Comparison of ENCODE assay signal across 21 mouse cellular contexts in the genomic region with DNA sequence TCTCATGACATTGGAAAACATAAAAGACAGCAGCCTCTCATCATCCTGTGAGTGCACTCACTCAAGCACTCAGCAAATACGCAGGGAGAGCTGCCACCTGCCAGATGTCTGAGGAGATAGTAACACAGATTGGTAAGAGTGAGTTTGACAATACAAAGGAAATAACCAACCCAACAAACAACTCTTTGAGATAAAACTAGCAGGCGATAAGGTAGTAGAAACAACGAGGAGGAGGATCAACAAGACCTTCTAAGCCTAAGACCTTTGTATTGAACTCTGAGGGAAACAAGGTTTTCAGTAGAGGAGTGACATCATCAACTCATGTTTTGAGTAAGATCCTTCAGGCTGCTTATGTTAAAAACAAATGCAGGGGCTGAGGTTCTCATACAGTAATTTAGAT. TPM values are rescaled to one million over a fixed set of nuclear protein-coding genes. Genes with fewer than 3 reads are reported as not detected.
A peak's percentile ranks its signal among the peaks of the same experiment; 100 is the strongest.
DNase-seq lines count a peak whose midpoint lies in the region; ATAC-seq lines count a peak whose summit lies in the region.
"Had no signal": no experiment of that assay in that cellular context is flagged by ENCODE, and none has a peak within 500 bp of the region (broad histone marks: within the 10 kb centered on the region; RNA-seq: fewer than 3 reads in every experiment).

No protein-coding gene starts in this region.

- no peak overlapping the region for H3K9ac ChIP-seq in heart, embryonic 12.5 days
- H3K9ac ChIP-seq in midbrain, embryonic 15.5 days, result no peak overlapping the region
- H3K9ac ChIP-seq: forebrain, embryonic 13.5 days; forebrain, postnatal 0 days; heart, embryonic 13.5 days; hindbrain, embryonic 15.5 days had no signal

- no peaks in the 10 kb centered on the region for H3K27me3 ChIP-seq in heart, embryonic 12.5 days (replicated peaks)
- H3K27me3 ChIP-seq in midbrain, embryonic 15.5 days (replicated peaks), result no peaks in the 10 kb centered on the region
- H3K27me3 ChIP-seq in embryonic facial prominence, embryonic 10.5 days (replicated peaks; ENCODE audit: low read depth, poor library complexity, severe bottlenecking), result no peaks in the 10 kb centered on the region
- H3K27me3 ChIP-seq: forebrain, embryonic 13.5 days; heart, embryonic 13.5 days; hindbrain, embryonic 15.5 days had no signal

- no peaks in the 10 kb centered on the region for H3K9me3 ChIP-seq in heart, embryonic 12.5 days (replicated peaks)
- H3K9me3 ChIP-seq in midbrain, embryonic 15.5 days, result no peaks in the 10 kb centered on the region
- H3K9me3 ChIP-seq in embryonic facial prominence, embryonic 10.5 days, result no peaks in the 10 kb centered on the region
- H3K9me3 ChIP-seq: forebrain, embryonic 13.5 days; heart, embryonic 13.5 days; hindbrain, embryonic 15.5 days had no signal

- 64% methylated on average over 3 of the region's 3 CpGs for WGBS in heart, embryonic 12.5 days
- WGBS in midbrain, embryonic 15.5 days, result 96% methylated on average over 3 of the region's 3 CpGs
- 91% methylated on average over 3 of the region's 3 CpGs for WGBS in embryonic facial prominence, embryonic 10.5 days

- H3K4me3 ChIP-seq in heart, embryonic 12.5 days, result no peak overlapping the region
- H3K4me3 ChIP-seq in midbrain, embryonic 15.5 days, result no peak overlapping the region
- H3K4me3 ChIP-seq in embryonic facial prominence, embryonic 10.5 days, result no peak overlapping the region
- H3K4me3 ChIP-seq: forebrain, embryonic 13.5 days; gastrocnemius, adult 2 months; heart, embryonic 13.5 days; hindbrain, embryonic 15.5 days had no signal

- H3K4me2 ChIP-seq in heart, embryonic 12.5 days, result no peak overlapping the region
- H3K4me2 ChIP-seq in midbrain, embryonic 15.5 days, result no peak overlapping the region
- H3K4me2 ChIP-seq: forebrain, embryonic 13.5 days; heart, embryonic 13.5 days; hindbrain, embryonic 15.5 days had no signal

- H3K36me3 ChIP-seq in heart, embryonic 12.5 days, result peaks cover 68% of the 10 kb centered on the region
- H3K36me3 ChIP-seq in midbrain, embryonic 15.5 days (replicated peaks), result peaks cover 53% of the 10 kb centered on the region
- peaks cover 100% of the 10 kb centered on the region for H3K36me3 ChIP-seq in embryonic facial prominence, embryonic 10.5 days (replicated peaks)

- peak; percentile 69 for ATAC-seq in CD4-positive, CD25-positive, alpha-beta regulatory T cell, adult 4 months
- ATAC-seq in heart, embryonic 12.5 days (ENCODE audit: insufficient number of reproducible peaks, low FRiP score), result no peak
- no peak for ATAC-seq in midbrain, embryonic 15.5 days (replicated peaks)
- ATAC-seq: forebrain, embryonic 13.5 days; forebrain, postnatal 0 days had no signal

- peak; percentile 74 for DNase-seq in CD4-positive helper T cell, adult 2 months (ENCODE audit: low read depth, low spot score)
- DNase-seq in induced T-regulatory cell, adult 2 months (ENCODE audit: low read depth), result peak; percentile 66
- DNase-seq in thymus, postnatal 14 days, result peak; percentile 33
- DNase-seq in embryonic facial prominence, embryonic 10.5 days (ENCODE audit: low spot score), result no peak
- DNase-seq: adrenal gland, adult 8-10 months; adrenal gland, postnatal 36 days; cerebellum, adult 8-10 months; cerebellum, postnatal 14 days; forebrain, postnatal 0 days; gastrocnemius, adult 2 months; gastrocnemius, postnatal 25 days; heart, postnatal 36 days had no signal

- H3K27ac ChIP-seq in heart, embryonic 12.5 days (ENCODE audit: poor library complexity, severe bottlenecking), result no peak overlapping the region
- H3K27ac ChIP-seq in midbrain, embryonic 15.5 days, result no peak overlapping the region
- H3K27ac ChIP-seq in embryonic facial prominence, embryonic 10.5 days (replicated peaks), result no peak overlapping the region
- H3K27ac ChIP-seq: forebrain, embryonic 13.5 days; gastrocnemius, adult 2 months; heart, embryonic 13.5 days; hindbrain, embryonic 15.5 days had no signal

- peaks cover 1% of the 10 kb centered on the region; the same call in 1 of the 2 replicates for H3K4me1 ChIP-seq in heart, embryonic 12.5 days (replicated peaks)
- no peaks in the 10 kb centered on the region for H3K4me1 ChIP-seq in midbrain, embryonic 15.5 days
- H3K4me1 ChIP-seq in embryonic facial prominence, embryonic 10.5 days, result no peaks in the 10 kb centered on the region
- H3K4me1 ChIP-seq: forebrain, embryonic 13.5 days; hindbrain, embryonic 15.5 days had no signal

RNA-seq across cellular contexts. Expression of a gene that starts 20.4 kb away (rescaled TPM):
- 100 to 1,000 TPM in 1 of 2 experiments, 10 to 100 TPM in 1; 78.3 to 102 TPM for polyA plus RNA-seq in CD4-positive, CD25-positive, alpha-beta regulatory T cell, adult 4 months (2017; shearing (Covaris generic))
- polyA plus RNA-seq in heart, embryonic 12.5 days (2016; fragmentation: Nextera tagmentation; extraction: Ambion mirVana), result 185 and 190 TPM in 2 replicates
- 370 and 380 TPM in 2 replicates for polyA plus RNA-seq in midbrain, embryonic 15.5 days (2015; fragmentation: Nextera tagmentation; extraction: Ambion mirVana)
- polyA plus RNA-seq in embryonic facial prominence, embryonic 10.5 days (2016; fragmentation: Nextera tagmentation; extraction: Ambion mirVana), result 260 and 265 TPM in 2 replicates

RNA-seq across cellular contexts. Expression of a gene that starts 38.3 kb away (rescaled TPM):
- polyA plus RNA-seq in CD4-positive, CD25-positive, alpha-beta regulatory T cell, adult 4 months (2017; shearing (Covaris generic)), result not detected
- not detected in 2 replicates for polyA plus RNA-seq in heart, embryonic 12.5 days (2016; fragmentation: Nextera tagmentation; extraction: Ambion mirVana)
- polyA plus RNA-seq in midbrain, embryonic 15.5 days (2015; fragmentation: Nextera tagmentation; extraction: Ambion mirVana), result 0.15 TPM in 1 of 2 replicates, not detected in the other
- 0.31 TPM in 1 of 2 replicates, not detected in the other for polyA plus RNA-seq in embryonic facial prominence, embryonic 10.5 days (2016; fragmentation: Nextera tagmentation; extraction: Ambion mirVana)
- polyA plus RNA-seq: forebrain, embryonic 13.5 days; forebrain, postnatal 0 days; heart, embryonic 13.5 days; heart, postnatal 0 days; hindbrain, embryonic 11.5 days; intestine, embryonic 14.5 days had no signal

RNA-seq across cellular contexts. Expression of a gene that starts 58.1 kb away (rescaled TPM):
- 100 to 1,000 TPM; 817 to 958 TPM for polyA plus RNA-seq in CD4-positive, CD25-positive, alpha-beta regulatory T cell, adult 4 months (2017; shearing (Covaris generic))
- polyA plus RNA-seq in heart, embryonic 12.5 days (2016; fragmentation: Nextera tagmentation; extraction: Ambion mirVana), result 2,859 and 2,900 TPM in 2 replicates
- 522 and 586 TPM in 2 replicates for polyA plus RNA-seq in midbrain, embryonic 15.5 days (2015; fragmentation: Nextera tagmentation; extraction: Ambion mirVana)
- polyA plus RNA-seq in embryonic facial prominence, embryonic 10.5 days (2016; fragmentation: Nextera tagmentation; extraction: Ambion mirVana), result 2,643 and 3,168 TPM in 2 replicates

RNA-seq across cellular contexts. Expression of a gene that starts 59.0 kb away (rescaled TPM):
- 1 to 10 TPM; 7.5 to 9.0 TPM for polyA plus RNA-seq in CD4-positive, CD25-positive, alpha-beta regulatory T cell, adult 4 months (2017; shearing (Covaris generic))
- 10.0 TPM in 2 replicates for polyA plus RNA-seq in heart, embryonic 12.5 days (2016; fragmentation: Nextera tagmentation; extraction: Ambion mirVana)
- polyA plus RNA-seq in midbrain, embryonic 15.5 days (2015; fragmentation: Nextera tagmentation; extraction: Ambion mirVana), result 5.4 and 6.5 TPM in 2 replicates
- polyA plus RNA-seq in embryonic facial prominence, embryonic 10.5 days (2016; fragmentation: Nextera tagmentation; extraction: Ambion mirVana), result 12.7 TPM in 2 replicates
